Mouse (Mus musculus): Measurements from ENCODE around the gene Nrxn2. TPM values are rescaled to one million over a fixed set of nuclear protein-coding genes. Genes with fewer than 3 reads are reported as not detected.
A peak's percentile ranks its signal among the peaks of the same experiment; 100 is the strongest.

Gene Nrxn2
- total RNA-seq, 2 experiments from 2014 or later, result 700 to 756 TPM

- intact Hi-C loops (cut with DNase I), result no loop called here
- no peak for DNase-seq (ENCODE audit: low spot score in 2 of 2)
Measured at GRCm38 (mm10) chr19:6474706-6475105, 56.2 kb downstream of the Nrxn2 start.

GRCm38 (mm10) chr19:6475129-6475528, 56.6 kb downstream of the Nrxn2 start:
- intact Hi-C loops (cut with DNase I), result no loop called here
- no peak for DNase-seq (ENCODE audit: low spot score in 2 of 2)

GRCm38 (mm10) chr19:6477007-6477406, 58.5 kb downstream of the Nrxn2 start:
- intact Hi-C loops (cut with DNase I), result no loop called here
- DNase-seq (ENCODE audit: low spot score in 2 of 2), result no peak

GRCm38 (mm10) chr19:6478566-6478965, 60.0 kb downstream of the Nrxn2 start:
- DNase-seq (ENCODE audit: low spot score in 2 of 2), result no peak
- intact Hi-C loops (cut with DNase I), result no loop called here

GRCm38 (mm10) chr19:6482886-6483285, 64.4 kb downstream of the Nrxn2 start:
- no peak for DNase-seq (ENCODE audit: low spot score in 2 of 2)
- intact Hi-C loops (cut with DNase I), result no loop called here

GRCm38 (mm10) chr19:6485059-6485630, 66.6 kb downstream of the Nrxn2 start:
- DNase-seq (ENCODE audit: low spot score in 2 of 2), result no peak
- intact Hi-C loops (cut with DNase I), result no loop called here

GRCm38 (mm10) chr19:6489030-6489429, 70.5 kb downstream of the Nrxn2 start:
- intact Hi-C loops (cut with DNase I), result no loop called here

GRCm38 (mm10) chr19:6491538-6491937, 73.0 kb downstream of the Nrxn2 start:
- no peak for DNase-seq (ENCODE audit: low spot score in 2 of 2)
- intact Hi-C loops (cut with DNase I), result loop anchor here (5.0 to 10.0 kb wide), 2 partner anchors 366 to 443 kb away; partner anchors contain the start of genes Ccdc88b and Kcnk4

More at GRCm38 (mm10) chr19:6489030-6489429, 70.5 kb downstream of the Nrxn2 start:
- DNase-seq (ENCODE audit: low spot score in 2 of 2), result peak; percentile 92 to 93

GRCm38 (mm10) chr19:6492124-6492523, 73.6 kb downstream of the Nrxn2 start:
- peak; percentile 82 to 90 for DNase-seq (ENCODE audit: low spot score in 2 of 2)
- intact Hi-C loops (cut with DNase I), result loop anchor here (2.0 to 10.0 kb wide), 3 partner anchors 171 to 443 kb away; partner anchors contain the start of genes Ccdc88b and Kcnk4

- no peak for DNase-seq (ENCODE audit: low spot score in 2 of 2)
- intact Hi-C loops (cut with DNase I), result loop anchor here (2.0 to 10.0 kb wide), 3 partner anchors 170 to 442 kb away; partner anchors contain the start of genes Ccdc88b and Kcnk4
Measured at GRCm38 (mm10) chr19:6493219-6493618, 74.7 kb downstream of the Nrxn2 start.

- DNase-seq (ENCODE audit: low spot score in 2 of 2), result no peak
- intact Hi-C loops (cut with DNase I), result loop anchor here (5.0 to 10.0 kb wide), 2 partner anchors 363 to 441 kb away; partner anchors contain the start of genes Ccdc88b and Kcnk4
Measured at GRCm38 (mm10) chr19:6494032-6494431, 75.5 kb downstream of the Nrxn2 start.

GRCm38 (mm10) chr19:6494504-6495170, 76.1 kb downstream of the Nrxn2 start:
- DNase-seq (ENCODE audit: low spot score in 2 of 2), result no peak
- intact Hi-C loops (cut with DNase I), result loop anchor here (5.0 to 10.0 kb wide), 3 partner anchors 38 to 440 kb away; partner anchors contain the start of genes Ccdc88b and Kcnk4

GRCm38 (mm10) chr19:6495714-6496113, 77.2 kb downstream of the Nrxn2 start:
- intact Hi-C loops (cut with DNase I), result loop anchor here (5.0 to 10.0 kb wide), 2 partner anchors 37 to 439 kb away; partner anchors contain the start of gene Kcnk4
- DNase-seq (ENCODE audit: low spot score in 2 of 2), result no peak

GRCm38 (mm10) chr19:6496462-6497149, 78.1 kb downstream of the Nrxn2 start:
- intact Hi-C loops (cut with DNase I), result loop anchor here (5.0 to 10.0 kb wide), 2 partner anchors 36 to 438 kb away; partner anchors contain the start of gene Kcnk4
- no peak for DNase-seq (ENCODE audit: low spot score in 2 of 2)

- intact Hi-C loops (cut with DNase I), result loop anchor here (5.0 to 10.0 kb wide), 2 partner anchors 35 to 438 kb away; partner anchors contain the start of gene Kcnk4
- peak; percentile 82 to 86 for DNase-seq (ENCODE audit: low spot score in 2 of 2)
Measured at GRCm38 (mm10) chr19:6497150-6497801, 78.7 kb downstream of the Nrxn2 start.

- no peak for DNase-seq (ENCODE audit: low spot score in 2 of 2)
- intact Hi-C loops (cut with DNase I), result loop anchor here (5.0 to 10.0 kb wide), 2 partner anchors 34 to 437 kb away; partner anchors contain the start of gene Kcnk4
Measured at GRCm38 (mm10) chr19:6497803-6498202, 79.3 kb downstream of the Nrxn2 start.

- no peak for DNase-seq (ENCODE audit: low spot score in 2 of 2)
- intact Hi-C loops (cut with DNase I), result loop anchor here (5.0 to 10.0 kb wide), 2 partner anchors 34 to 436 kb away; partner anchors contain the start of gene Kcnk4
Measured at GRCm38 (mm10) chr19:6498350-6499131, 80.0 kb downstream of the Nrxn2 start.

Data from left cerebral cortex, postnatal 14 days (tissue).